Mouse (Mus musculus) forebrain, embryonic 10.5 days (tissue): ENCODE measurements at regions not wholly inside any gene's neighbourhood (a gene's known extent, or its start where the extent isn't known, plus 50 kb on each side); places are given as distances from the start of the nearest gene placed in this dataset.

Source experiments
- DNase-seq: peaks from one replicate; pipeline ENCODE4 v3.0.0-alpha.2; 2017; ENCODE audit warnings: low spot score; ENCODE audit errors: extremely low spot score
- H3K27ac ChIP-seq: fragments of 300-500 bp; sonication (generic); 2 replicates; pipeline ENCODE4 v1.5.1; 2016; ENCODE audit warnings: mild to moderate bottlenecking
- H3K27me3 ChIP-seq: fragments of 300-500 bp; sonication (generic); 2 replicates; pipeline ENCODE4 v1.6.1; 2016; ENCODE audit warnings: mild to moderate bottlenecking; ENCODE audit not compliant: poor library complexity, severe bottlenecking
- H3K36me3 ChIP-seq: fragments of 300-500 bp; sonication (generic); replicated peaks from 2 replicates; pipeline ENCODE4 v1.6.1; 2016; ENCODE audit warnings: mild to moderate bottlenecking, moderate library complexity
- H3K4me1 ChIP-seq: fragments of 300-500 bp; sonication (generic); 2 replicates; pipeline ENCODE4 v1.6.1; 2016
- H3K4me3 ChIP-seq: fragments of 300-500 bp; sonication (generic); 2 replicates; pipeline ENCODE4 v1.5.1; 2016; ENCODE audit warnings: mild to moderate bottlenecking, moderate library complexity
- H3K9me3 ChIP-seq: fragments of 300-500 bp; sonication (generic); 2 replicates; pipeline ENCODE4 v1.6.1; 2016; ENCODE audit warnings: mild to moderate bottlenecking, moderate library complexity
- WGBS: fragments of 180-500 bp; shearing (Covaris S2); methylation state at CpG from one replicate; pipeline ENCODE4 v1.1.7; 2016; 5-methylcytosine and 5-hydroxymethylcytosine counted together

DNA sequence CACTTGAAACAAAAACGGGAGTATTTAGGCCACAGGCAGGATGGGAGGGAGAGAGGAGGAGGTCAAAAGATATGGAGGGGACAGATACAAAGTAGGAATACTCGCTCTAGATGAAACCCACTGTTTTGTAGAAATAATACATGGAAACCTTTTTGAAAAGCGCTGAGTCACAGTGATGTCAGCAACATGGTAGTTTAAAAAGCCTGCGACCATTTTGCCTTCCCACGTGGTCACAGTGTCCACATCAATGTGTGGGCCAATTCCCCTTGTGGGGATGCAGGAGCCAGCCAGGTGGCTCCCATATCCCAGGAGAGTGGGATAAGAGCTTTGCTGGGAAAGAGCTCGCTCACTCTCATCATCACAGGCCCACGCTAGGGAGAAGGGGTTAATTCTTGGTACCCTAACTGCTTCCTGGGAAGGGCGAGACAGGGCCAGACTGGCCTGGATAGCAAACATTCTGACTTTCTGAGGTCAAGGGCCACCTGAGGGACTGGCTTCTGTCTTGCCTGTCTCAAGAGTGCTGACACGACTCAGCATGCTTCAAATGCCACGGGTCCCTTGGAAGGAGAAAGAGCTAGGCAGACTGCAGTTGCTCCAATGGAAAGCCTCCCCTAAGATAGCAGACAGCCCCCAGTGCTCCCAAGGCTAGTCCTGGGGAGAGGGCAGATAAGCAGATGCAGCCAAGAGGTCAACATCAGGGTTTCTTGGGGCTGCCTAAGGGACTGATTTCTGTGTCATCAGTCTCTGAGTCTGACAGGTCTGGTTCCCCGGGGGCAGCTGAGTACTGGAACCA lies 143.3 kb upstream of the Usp9x start:
- Histone ChIP-seq H3K27me3 (peaks cover 7% of the 10 kb centered on the region; the same call in 1 of the 2 replicates), H3K4me1 (no peaks in the 10 kb centered on the region), H3K36me3 (no peaks in the 10 kb centered on the region), H3K27ac (peak overlapping the region; percentile 30; the same call in 1 of the 2 replicates), H3K9me3 (no peaks in the 10 kb centered on the region), H3K4me3 (no peak overlapping the region)
- DNase-seq = no peak
- WGBS = 69% methylated on average over 11 of the region's 11 CpGs

DNA sequence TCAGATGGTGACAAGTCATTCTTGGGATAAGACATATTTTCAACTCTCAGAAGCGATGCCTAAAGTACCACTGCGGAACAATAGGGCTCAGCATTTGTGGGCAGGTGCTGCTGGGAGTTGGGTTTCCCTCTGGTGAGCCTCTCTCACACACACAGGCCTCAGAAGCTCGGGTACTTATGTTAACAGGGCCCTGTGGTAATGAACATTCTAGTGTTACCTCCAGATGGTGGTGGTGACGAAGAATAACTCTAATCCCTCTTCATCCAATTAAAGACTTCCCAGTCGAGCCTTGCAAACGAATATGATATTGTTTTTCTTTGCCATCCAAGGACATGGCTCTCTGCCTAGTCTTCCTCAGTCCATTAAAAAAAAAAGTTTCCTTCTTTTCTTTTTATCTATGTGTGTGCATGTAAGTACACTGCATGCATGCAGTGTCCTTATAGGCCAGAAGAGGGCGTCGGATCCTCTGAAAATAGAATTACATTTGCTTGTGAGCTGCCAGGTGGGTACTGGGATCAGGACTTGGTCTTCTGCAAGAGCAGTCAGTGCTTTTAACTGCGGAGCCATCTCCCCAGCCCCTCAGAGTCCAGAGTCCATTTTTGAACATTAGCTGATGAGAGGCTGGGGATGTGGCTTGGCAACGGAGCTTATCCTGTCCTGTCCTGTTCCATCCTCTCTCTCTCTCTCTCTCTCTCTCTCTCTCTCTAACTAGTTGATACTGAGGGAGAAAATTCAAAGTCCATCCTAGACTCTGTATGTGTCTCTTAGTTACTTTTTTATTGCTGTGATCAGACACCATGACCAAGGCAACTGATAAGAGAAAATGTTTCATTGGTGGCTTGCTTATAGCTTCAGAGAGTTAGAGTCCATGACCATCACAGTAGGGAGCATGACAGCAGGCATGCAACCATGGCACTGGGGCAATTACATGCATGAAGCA lies 146.3 kb upstream of the Usp9x start:
- Histone ChIP-seq H3K36me3 (no peaks in the 10 kb centered on the region), H3K4me3 (no peak overlapping the region), H3K27me3 (peaks cover 7% of the 10 kb centered on the region; the same call in 1 of the 2 replicates), H3K27ac (no peak overlapping the region), H3K4me1 (no peaks in the 10 kb centered on the region), H3K9me3 (no peaks in the 10 kb centered on the region)
- 74% methylated on average over 10 of the region's 10 CpGs for WGBS
- DNase-seq = no peak

DNA sequence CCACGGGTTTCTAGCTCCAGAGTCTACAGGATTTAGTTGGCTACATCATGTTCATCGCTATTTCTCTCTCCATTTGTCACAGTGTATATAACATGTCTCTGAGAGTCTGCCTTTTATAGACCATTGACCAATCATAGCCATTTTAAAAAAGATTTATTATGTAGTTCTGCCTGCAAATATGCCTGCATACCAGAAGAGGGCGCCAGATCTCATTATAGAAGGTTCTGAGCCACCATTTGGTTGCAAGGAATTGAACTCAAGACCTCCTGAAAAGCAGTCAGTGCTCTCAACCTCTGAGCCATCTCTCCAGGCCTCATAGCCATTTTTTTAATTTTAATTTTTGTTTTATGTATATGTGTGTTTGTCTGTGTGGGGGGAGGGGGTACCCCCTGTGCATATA lies 151.7 kb upstream of the Usp9x start:
- no peak for DNase-seq
- H3K27me3 ChIP-seq = peaks cover 23% of the 10 kb centered on the region
- 19% methylated on average over 3 of the region's 3 CpGs for WGBS
- H3K27ac ChIP-seq = no peak overlapping the region
- no peaks in the 10 kb centered on the region for H3K9me3 ChIP-seq
- peaks cover 11% of the 10 kb centered on the region for H3K4me1 ChIP-seq
- no peaks in the 10 kb centered on the region for H3K36me3 ChIP-seq
- H3K4me3 ChIP-seq = no peak overlapping the region

DNA sequence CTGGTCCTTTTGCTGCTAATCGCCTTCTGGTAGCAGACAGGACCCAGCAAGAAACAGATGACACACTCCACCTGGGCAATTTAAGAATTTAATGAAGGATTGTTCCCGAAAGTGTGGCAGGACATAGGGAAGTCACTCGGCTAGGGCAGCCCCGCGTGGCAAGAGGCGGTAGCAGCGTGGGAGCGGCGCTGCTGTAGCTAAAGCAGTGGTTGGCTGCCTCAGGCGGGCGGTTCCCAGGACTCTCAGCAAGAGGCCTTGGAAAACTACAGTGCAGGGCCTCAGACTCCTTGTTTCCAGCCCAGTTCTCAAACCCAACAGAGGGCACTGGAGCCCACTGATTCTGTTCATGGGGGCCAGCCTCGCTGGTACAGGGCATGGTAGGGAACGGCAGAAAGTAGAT lies 154.2 kb upstream of the Usp9x start:
- Histone ChIP-seq H3K27me3 (peaks cover 23% of the 10 kb centered on the region), H3K4me1 (peaks cover 11% of the 10 kb centered on the region), H3K9me3 (no peaks in the 10 kb centered on the region), H3K36me3 (no peaks in the 10 kb centered on the region), H3K27ac (no peak overlapping the region), H3K4me3 (peak overlapping the region; percentile 28)
- peak; percentile 34 for DNase-seq
- WGBS = 21% methylated on average over 13 of the region's 13 CpGs

DNA sequence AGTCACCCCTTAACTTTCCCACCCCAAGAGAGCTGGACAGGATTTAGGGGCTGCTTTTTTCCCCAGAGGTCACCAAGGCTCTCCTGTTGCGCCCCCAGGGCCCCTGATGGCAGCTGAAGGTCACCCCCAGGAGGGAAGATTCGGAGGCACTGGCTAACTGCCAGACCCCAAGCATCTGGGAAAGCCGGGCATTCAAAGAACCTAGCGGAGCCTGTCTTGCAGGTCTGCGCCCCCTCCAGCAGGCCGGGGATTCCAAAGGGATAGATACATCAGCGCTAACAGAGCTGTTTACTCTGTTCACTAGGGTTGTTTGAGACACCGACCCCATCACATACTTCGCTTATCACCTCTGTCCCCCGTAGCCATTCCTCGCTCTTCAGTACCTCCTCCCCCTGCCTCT lies 154.6 kb upstream of the Usp9x start:
- H3K27ac ChIP-seq = no peak overlapping the region
- H3K4me1 ChIP-seq = peaks cover 11% of the 10 kb centered on the region
- 21% methylated on average over 11 of the region's 11 CpGs for WGBS
- no peaks in the 10 kb centered on the region for H3K36me3 ChIP-seq
- no peak for DNase-seq
- H3K4me3 ChIP-seq = peak overlapping the region; percentile 28
- peaks cover 23% of the 10 kb centered on the region for H3K27me3 ChIP-seq
- no peaks in the 10 kb centered on the region for H3K9me3 ChIP-seq

DNA sequence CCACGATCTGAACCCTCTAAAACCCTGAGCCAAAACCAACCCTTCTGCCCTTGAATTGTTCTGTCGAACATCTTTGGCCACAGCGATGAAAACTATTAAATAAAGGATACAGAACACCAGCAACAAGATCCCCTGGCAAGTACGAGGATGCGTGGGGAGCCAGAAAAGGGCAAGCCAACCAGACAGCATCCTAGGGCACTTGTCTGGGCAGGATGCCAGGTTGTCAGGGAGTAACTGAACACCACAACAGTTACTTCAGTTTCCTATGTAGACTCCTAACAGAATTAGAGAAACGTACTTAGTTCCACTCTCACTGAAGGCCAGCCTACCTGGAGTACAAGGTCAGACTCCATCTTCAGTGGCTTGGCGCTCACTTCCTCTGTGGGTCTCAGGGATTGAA lies 138.4 kb upstream of the Med14 start:
- no peak for DNase-seq
- no peak overlapping the region for H3K4me3 ChIP-seq
- H3K27me3 ChIP-seq = no peaks in the 10 kb centered on the region; the same call in 1 of the 2 replicates
- 88% methylated on average over 7 of the region's 7 CpGs for WGBS
- no peaks in the 10 kb centered on the region for H3K4me1 ChIP-seq
- no peaks in the 10 kb centered on the region for H3K36me3 ChIP-seq
- H3K27ac ChIP-seq = no peak overlapping the region
- H3K9me3 ChIP-seq = no peaks in the 10 kb centered on the region

DNA sequence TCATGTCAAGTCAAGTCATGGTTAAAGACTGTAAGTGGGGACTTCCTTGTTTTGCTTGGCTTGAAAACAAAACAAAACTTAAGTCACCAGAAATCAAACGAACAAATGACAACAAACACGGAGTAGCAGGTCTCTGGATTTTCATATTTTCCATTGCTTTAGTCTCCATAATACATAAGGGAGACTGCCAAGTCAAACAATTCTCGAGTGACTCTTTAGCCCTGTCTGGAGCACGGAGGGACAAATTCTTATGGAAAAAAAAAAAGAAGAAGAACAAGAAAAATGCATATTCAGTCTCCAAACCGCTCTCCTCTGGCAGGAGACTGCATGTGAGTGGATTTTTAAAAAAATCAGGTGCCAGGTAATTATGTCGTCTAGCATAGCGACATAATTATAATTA lies 129.6 kb upstream of the Med14 start:
- WGBS = 89% methylated on average over 7 of the region's 7 CpGs
- H3K27ac ChIP-seq = no peak overlapping the region
- no peak overlapping the region for H3K4me3 ChIP-seq
- H3K4me1 ChIP-seq = peaks cover 27% of the 10 kb centered on the region
- no peaks in the 10 kb centered on the region for H3K9me3 ChIP-seq
- H3K36me3 ChIP-seq = no peaks in the 10 kb centered on the region
- no peak for DNase-seq
- H3K27me3 ChIP-seq = peaks cover 7% of the 10 kb centered on the region; the same call in 1 of the 2 replicates

DNA sequence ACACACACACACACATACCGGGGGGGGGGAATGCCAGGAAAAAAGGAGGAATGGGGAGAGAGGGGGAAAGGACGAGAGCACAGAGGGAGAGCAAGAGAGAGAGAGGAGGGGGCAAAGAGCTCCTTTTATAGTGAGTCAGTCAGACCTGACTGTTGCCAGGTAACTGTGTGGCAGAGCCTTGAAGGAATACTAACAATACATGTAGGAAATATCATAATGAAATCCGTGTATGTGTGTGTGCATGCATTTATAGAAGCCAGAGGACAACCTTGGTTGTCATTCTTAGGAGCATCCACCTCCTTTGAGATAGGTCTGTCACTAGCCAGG lies 127.6 kb upstream of the Med14 start:
- H3K4me1 ChIP-seq = peaks cover 32% of the 10 kb centered on the region
- H3K27ac ChIP-seq = 0 out of 2 replicates have a peak overlapping the region, but pooled peaks have one; percentile 35
- 44% methylated on average over 2 of the region's 3 CpGs for WGBS
- no peaks in the 10 kb centered on the region for H3K9me3 ChIP-seq
- no peak overlapping the region for H3K4me3 ChIP-seq
- peaks cover 7% of the 10 kb centered on the region; the same call in 1 of the 2 replicates for H3K27me3 ChIP-seq
- no peaks in the 10 kb centered on the region for H3K36me3 ChIP-seq
- no peak for DNase-seq

DNA sequence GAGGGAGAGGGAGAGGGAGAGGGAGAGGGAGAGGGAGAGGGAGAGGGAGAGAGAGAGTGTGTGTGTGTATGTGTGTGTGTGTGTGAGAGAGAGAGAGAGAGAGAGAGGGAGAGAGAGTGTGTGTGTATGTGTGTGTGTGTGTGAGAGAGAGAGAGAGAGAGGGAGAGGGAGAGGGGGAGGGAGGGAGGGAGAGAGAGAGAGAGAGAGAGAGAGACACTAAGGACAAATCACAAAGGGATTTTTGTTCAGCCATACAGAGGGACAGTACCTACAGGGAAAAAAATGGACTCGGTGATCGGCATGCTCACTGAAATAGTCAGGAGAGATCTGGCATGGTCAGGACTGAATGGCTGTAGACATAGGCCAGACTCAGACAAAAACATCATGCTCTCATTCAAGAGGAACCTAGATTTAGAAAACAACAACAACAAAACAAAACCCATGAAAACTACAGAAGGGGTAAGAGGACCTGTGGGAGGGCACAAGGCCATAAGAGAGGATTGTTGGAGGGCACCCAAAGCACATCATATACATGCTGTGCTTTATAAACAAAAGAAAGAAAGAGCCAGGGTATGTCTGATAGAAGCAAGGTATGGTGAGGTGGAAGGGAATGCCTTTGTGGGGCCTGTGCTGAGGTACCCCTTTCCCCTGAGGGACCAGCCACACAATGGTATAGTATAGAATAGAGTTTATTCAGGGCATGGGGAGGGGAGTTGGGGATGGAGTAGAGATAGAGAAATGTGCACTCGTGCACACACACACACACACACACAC lies 127.0 kb upstream of the Med14 start:
- WGBS = 63% methylated on average over 2 of the region's 3 CpGs
- Histone ChIP-seq H3K27ac (0 out of 2 replicates have a peak overlapping the region, but pooled peaks have one; percentile 35), H3K4me1 (peaks cover 32% of the 10 kb centered on the region), H3K36me3 (no peaks in the 10 kb centered on the region), H3K9me3 (no peaks in the 10 kb centered on the region), H3K27me3 (peaks cover 7% of the 10 kb centered on the region; the same call in 1 of the 2 replicates), H3K4me3 (no peak overlapping the region)
- DNase-seq = no peak

DNA sequence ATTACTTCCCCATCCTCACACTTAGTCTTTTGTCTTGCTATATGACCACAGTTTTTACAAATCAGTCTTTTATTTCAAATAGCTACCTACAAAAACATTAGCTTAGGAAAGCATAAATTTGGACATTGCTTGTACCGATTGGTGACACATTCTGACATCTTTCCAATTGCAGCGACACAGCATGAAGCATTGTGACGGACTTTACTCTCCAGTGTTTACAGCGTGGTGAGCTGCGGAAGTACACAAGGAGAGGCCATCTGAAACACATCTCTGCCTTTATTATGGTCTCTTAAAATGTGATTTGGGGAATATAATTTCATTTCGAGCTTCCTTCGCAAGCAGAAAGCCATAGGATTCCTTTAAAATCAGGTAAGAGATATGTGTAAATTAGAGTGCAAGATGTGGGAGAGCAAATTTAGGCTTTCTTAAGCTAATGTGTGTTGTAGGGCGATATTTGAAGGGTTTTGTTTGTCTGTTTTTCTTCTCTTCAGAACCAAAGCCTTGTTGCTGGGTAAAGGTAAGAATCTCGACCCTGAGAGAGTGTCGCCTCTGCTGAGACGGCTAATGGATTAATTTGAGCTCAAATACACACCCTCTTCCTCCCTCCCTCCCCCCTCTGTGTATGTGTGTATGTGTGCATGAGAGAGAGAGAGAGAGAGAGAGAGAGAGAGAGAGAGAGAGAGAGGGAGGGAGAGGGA lies 126.3 kb upstream of the Med14 start:
- H3K27me3 ChIP-seq = peaks cover 4% of the 10 kb centered on the region; the same call in 1 of the 2 replicates
- no peak overlapping the region for H3K4me3 ChIP-seq
- no peaks in the 10 kb centered on the region for H3K36me3 ChIP-seq
- peaks cover 32% of the 10 kb centered on the region for H3K4me1 ChIP-seq
- H3K9me3 ChIP-seq = no peaks in the 10 kb centered on the region
- no peak for DNase-seq
- WGBS = 53% methylated on average over 11 of the region's 11 CpGs
- 0 out of 2 replicates have a peak overlapping the region, but pooled peaks have one; percentile 35 for H3K27ac ChIP-seq

DNA sequence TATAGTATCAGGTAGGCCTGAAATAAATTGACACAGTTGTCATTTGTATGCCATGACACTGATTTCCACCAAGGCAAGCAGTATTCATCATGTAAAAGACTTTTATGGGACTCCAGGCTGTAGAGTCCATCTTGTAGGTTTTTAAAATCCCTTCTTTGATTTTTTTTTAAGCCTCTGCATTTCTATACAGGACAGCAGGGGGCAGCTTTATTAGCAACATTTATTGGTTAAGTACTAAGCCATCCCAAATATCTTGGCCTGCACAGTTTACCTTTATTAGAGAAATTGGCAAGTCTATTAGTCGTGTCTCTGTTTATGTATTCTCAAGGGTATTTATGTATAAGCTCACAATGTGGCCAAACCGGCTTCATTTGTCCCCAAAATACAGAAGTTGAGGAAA lies 125.6 kb upstream of the Med14 start:
- DNase-seq = no peak
- Histone ChIP-seq H3K4me1 (peaks cover 32% of the 10 kb centered on the region), H3K4me3 (no peak overlapping the region), H3K27ac (no peak overlapping the region), H3K9me3 (no peaks in the 10 kb centered on the region), H3K36me3 (no peaks in the 10 kb centered on the region), H3K27me3 (peaks cover 4% of the 10 kb centered on the region; the same call in 1 of the 2 replicates)
- WGBS = 47% methylated on average over 2 of the region's 2 CpGs
